Mouse (Mus musculus): Measurements from ENCODE around the gene Arfgef2.

GRCm38 (mm10) chr2:166933943-166934342 lies 128.6 kb downstream of the Arfgef2 start:
- TF ChIP-seq CTCF (IDR thresholded peaks at IDR 0.05; ENCODE audit: borderline replicate concordance, insufficient read depth, low read depth, low read length): no peak
- TF ChIP-seq POLR2A (IDR thresholded peaks at IDR 0.05; ENCODE audit: borderline replicate concordance, insufficient read depth, low read length): no peak
